Mouse (Mus musculus): ENCODE results near the gene Exosc1.

The Exosc1 gene

GRCm38 (mm10) chr19:41912121-41913080, 20.8 kb downstream of the Exosc1 start:
- DNase-seq: peak; percentile 63

GRCm38 (mm10) chr19:41911178-41912073, 21.8 kb downstream of the Exosc1 start, which contains the start of gene Pgam1:
Gene Pgam1 (plus strand): TSS chr19:41911923.
- DNase-seq: peak; percentile 95

- DNase-seq: no peak
Observed at GRCm38 (mm10) chr19:41910396-41910795, 22.8 kb downstream of the Exosc1 start.

- DNase-seq: no peak
Observed at GRCm38 (mm10) chr19:41908736-41909135, 24.5 kb downstream of the Exosc1 start.

- no peak for DNase-seq
Observed at GRCm38 (mm10) chr19:41907079-41907760, 26.0 kb downstream of the Exosc1 start.

GRCm38 (mm10) chr19:41906311-41907078, 26.7 kb downstream of the Exosc1 start:
- DNase-seq: no peak

- DNase-seq: no peak
Observed at GRCm38 (mm10) chr19:41905246-41905645, 28.0 kb downstream of the Exosc1 start.

- DNase-seq: no peak
Observed at GRCm38 (mm10) chr19:41902848-41903593, 30.2 kb downstream of the Exosc1 start.

- no peak for DNase-seq
Observed at GRCm38 (mm10) chr19:41901696-41902095, 31.5 kb downstream of the Exosc1 start.

GRCm38 (mm10) chr19:41900495-41901090, 32.6 kb downstream of the Exosc1 start:
- DNase-seq: no peak

GRCm38 (mm10) chr19:41898860-41899259, 34.4 kb downstream of the Exosc1 start:
- DNase-seq: peak; percentile 52

- no peak for DNase-seq
Observed at GRCm38 (mm10) chr19:41896319-41896711, 36.9 kb downstream of the Exosc1 start.

- peak; percentile 78 for DNase-seq
Observed at GRCm38 (mm10) chr19:41895460-41896318, 37.5 kb downstream of the Exosc1 start, which contains the start of gene Rrp12. Gene Rrp12 (minus strand): TSS chr19:41896173.

- no peak for DNase-seq
Observed at GRCm38 (mm10) chr19:41894959-41895358, 38.3 kb downstream of the Exosc1 start.

- no peak for DNase-seq
Observed at GRCm38 (mm10) chr19:41888191-41888590, 45.0 kb downstream of the Exosc1 start.

- no peak for DNase-seq
Observed at GRCm38 (mm10) chr19:41883882-41884281, 49.3 kb downstream of the Exosc1 start.

GRCm38 (mm10) chr19:41881842-41882241, 51.4 kb downstream of the Exosc1 start:
- no peak for DNase-seq

GRCm38 (mm10) chr19:41874356-41874755, 58.9 kb downstream of the Exosc1 start:
- DNase-seq: no peak
